Mouse (Mus musculus): ENCODE measurements around the gene C1qtnf12. TPM values are rescaled to one million over a fixed set of nuclear protein-coding genes. Genes with fewer than 3 reads are reported as not detected.

The C1qtnf12 gene
- polyA plus RNA-seq (2012; rRNA removed) = 22.1 and 23.1 TPM in 2 replicates

DNA sequence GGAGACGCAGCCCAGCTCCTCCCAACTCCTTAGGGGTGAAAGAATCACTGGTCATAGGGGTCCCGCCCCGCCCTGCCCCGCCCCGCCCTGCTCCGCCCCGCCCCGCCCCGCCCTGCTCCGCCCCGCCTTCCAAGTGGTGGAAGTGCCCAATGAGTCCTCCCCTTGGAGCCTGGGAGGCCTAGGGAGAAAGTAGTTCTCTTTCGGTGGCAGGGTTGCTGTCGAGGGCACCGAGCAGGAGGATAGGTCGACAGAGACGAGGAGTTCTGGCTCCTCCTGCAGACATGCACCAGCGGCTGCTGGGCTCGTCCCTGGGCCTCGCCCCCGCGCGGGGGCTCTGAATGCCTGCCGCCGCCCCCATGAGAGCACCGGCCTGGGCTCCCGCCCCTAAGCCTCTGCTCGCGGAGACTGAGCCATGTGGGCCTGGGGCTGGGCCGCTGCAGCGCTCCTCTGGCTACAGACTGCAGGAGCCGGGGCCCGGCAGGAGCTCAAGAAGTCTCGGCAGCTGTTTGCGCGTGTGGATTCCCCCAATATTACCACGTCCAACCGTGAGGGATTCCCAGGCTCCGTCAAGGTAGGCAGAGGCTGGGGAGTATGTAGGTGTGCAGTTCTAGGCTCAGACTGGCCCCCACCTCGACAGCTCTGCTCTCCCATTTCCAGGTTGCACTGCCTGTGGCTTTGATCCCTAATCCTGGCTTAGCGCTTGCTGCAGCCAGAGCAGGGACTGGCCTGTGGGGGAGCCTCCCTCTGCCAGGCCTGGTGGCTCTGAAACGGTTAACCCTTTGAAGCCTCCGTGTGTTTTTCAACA is at the start of gene C1qtnf12:
TSS of gene C1qtnf12 (plus strand) at position 152 of the 805 bp plus-strand sequence.
- peak; percentile 45 for DNase-seq

GRCm38 (mm10) chr4:155932031-155932430 is 30.1 kb upstream of the C1qtnf12 start:
- Histone ChIP-seq H3K4me1 (ENCODE audit: control insufficient read depth, insufficient read depth, low read length) (no peaks in the 10 kb centered on the region), H3K4me3 (replicated peaks; ENCODE audit: extremely low read depth, low read depth, low read length) (no peak overlapping the region)
- TF ChIP-seq POLR2A (IDR thresholded peaks at IDR 0.05; ENCODE audit: borderline replicate concordance, extremely low read depth, low read depth, low read length) (no peak), CTCF (IDR thresholded peaks at IDR 0.05; ENCODE audit: insufficient read depth, low read length) (no peak)
- 57% methylated on average over 1 of the region's 1 CpGs for WGBS
- DNase-seq = no peak

More for the DNA sequence above, at the start of gene C1qtnf12:
- 2% methylated on average over 42 of the region's 42 CpGs for WGBS
- TF ChIP-seq CTCF (IDR thresholded peaks at IDR 0.05; ENCODE audit: insufficient read depth, low read length) = no peak
- peak; percentile 54; the same call in 1 of the 2 replicates for TF ChIP-seq POLR2A (IDR thresholded peaks at IDR 0.05; ENCODE audit: borderline replicate concordance, extremely low read depth, low read depth, low read length)
- Histone ChIP-seq H3K4me3 (replicated peaks; ENCODE audit: extremely low read depth, low read depth, low read length) (peak within 1 kb of the TSS; percentile 64), H3K4me1 (ENCODE audit: control insufficient read depth, insufficient read depth, low read length) (no peaks in the 10 kb centered on the region)

DNA sequence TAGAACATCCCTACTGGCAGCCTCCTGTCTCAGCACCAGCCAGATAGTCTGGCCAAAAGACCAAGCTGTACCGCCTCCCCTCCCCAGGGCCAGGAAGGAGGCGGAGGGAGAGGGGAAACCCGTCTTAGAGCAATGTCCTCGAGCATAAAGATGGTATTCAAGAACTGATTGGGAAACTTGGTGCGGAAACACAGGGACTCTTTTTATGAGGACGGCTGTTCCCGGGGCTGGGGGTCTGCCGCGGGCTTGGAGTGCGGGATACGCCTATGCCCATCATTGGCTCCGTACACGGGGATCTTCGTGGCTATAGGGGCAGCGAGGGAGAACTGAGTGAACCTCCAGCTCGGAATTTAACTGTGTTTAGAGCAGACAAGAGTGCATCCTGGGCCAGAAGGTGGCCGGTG is 19.1 kb upstream of the C1qtnf12 start:
- TF ChIP-seq POLR2A (IDR thresholded peaks at IDR 0.05; ENCODE audit: borderline replicate concordance, extremely low read depth, low read depth, low read length) (no peak), CTCF (IDR thresholded peaks at IDR 0.05; ENCODE audit: insufficient read depth, low read length) (no peak)
- 2% methylated on average over 17 of the region's 17 CpGs for WGBS
- DNase-seq = no peak

DNA sequence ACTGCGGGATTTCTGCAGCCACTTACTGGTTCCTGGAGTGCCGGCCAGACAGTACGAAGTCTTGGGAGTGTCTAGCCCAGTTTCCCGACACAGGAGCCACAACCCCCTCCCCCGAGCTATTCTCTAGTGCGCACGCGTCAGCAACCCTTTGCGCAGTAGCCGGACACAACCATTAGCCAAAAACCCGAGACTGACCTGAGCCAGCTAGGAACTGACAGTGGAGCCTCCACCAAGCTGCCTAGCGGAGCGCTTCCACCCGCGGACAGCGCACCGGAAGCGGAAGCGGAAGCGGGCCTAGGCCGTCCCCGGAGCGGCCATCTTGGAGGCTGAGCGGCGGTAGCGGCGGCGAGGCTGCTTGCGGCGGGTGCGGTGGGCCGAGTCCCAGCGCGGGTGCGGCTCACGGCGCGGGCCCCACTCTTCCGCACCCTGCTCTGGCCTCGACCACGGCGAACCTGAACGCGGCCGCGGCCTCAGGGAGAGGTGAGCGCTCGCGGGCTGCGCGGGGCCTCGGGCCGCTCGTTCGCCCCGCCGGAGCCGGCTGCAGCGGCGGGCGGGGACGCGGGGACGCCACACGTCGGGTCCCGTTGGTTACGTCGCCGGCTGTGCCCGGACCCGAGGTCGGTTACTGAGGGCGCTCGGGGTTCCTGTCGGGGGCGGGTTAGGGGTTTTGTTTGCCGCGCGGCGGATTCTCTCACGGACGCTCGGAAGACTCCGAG is 18.4 kb upstream of the C1qtnf12 start, which contains the start of gene Ube2j2:
TSS of gene Ube2j2 (plus strand) at position 298 of the 716 bp plus-strand sequence.
- Histone ChIP-seq H3K4me3 (replicated peaks; ENCODE audit: extremely low read depth, low read depth, low read length) (peak within 1 kb of the TSS; percentile 75), H3K4me1 (ENCODE audit: control insufficient read depth, insufficient read depth, low read length) (peaks cover 6% of the 10 kb centered on the region)
- under 1% methylated on average over 81 of the region's 85 CpGs for WGBS
- peak; percentile 59; the same call in 1 of the 2 replicates for TF ChIP-seq POLR2A (IDR thresholded peaks at IDR 0.05; ENCODE audit: borderline replicate concordance, extremely low read depth, low read depth, low read length)
- TF ChIP-seq CTCF (IDR thresholded peaks at IDR 0.05; ENCODE audit: insufficient read depth, low read length) = no peak
- peak; percentile 99 for DNase-seq

More for the DNA sequence above, 19.1 kb upstream of the C1qtnf12 start:
- Histone ChIP-seq H3K4me3 (replicated peaks; ENCODE audit: extremely low read depth, low read depth, low read length) (peak overlapping the region; percentile 75), H3K4me1 (ENCODE audit: control insufficient read depth, insufficient read depth, low read length) (peaks cover 6% of the 10 kb centered on the region)

- Histone ChIP-seq H3K4me1 (ENCODE audit: control insufficient read depth, insufficient read depth, low read length) (peaks cover 6% of the 10 kb centered on the region), H3K4me3 (replicated peaks; ENCODE audit: extremely low read depth, low read depth, low read length) (peak overlapping the region; percentile 75)
- WGBS = under 1% methylated on average over 17 of the region's 17 CpGs
- TF ChIP-seq POLR2A (IDR thresholded peaks at IDR 0.05; ENCODE audit: borderline replicate concordance, extremely low read depth, low read depth, low read length) (no peak), CTCF (IDR thresholded peaks at IDR 0.05; ENCODE audit: insufficient read depth, low read length) (no peak)
- no peak for DNase-seq
These were observed 17.8 kb upstream of the C1qtnf12 start for GRCm38 (mm10) chr4:155944271-155944670.

- DNase-seq = no peak
- no peak for TF ChIP-seq CTCF (IDR thresholded peaks at IDR 0.05; ENCODE audit: insufficient read depth, low read length)
- no peak for TF ChIP-seq POLR2A (IDR thresholded peaks at IDR 0.05; ENCODE audit: borderline replicate concordance, extremely low read depth, low read depth, low read length)
- Histone ChIP-seq H3K4me3 (replicated peaks; ENCODE audit: extremely low read depth, low read depth, low read length) (no peak overlapping the region), H3K4me1 (ENCODE audit: control insufficient read depth, insufficient read depth, low read length) (peaks cover 6% of the 10 kb centered on the region)
These were observed 15.0 kb upstream of the C1qtnf12 start for GRCm38 (mm10) chr4:155947094-155947493.

DNA sequence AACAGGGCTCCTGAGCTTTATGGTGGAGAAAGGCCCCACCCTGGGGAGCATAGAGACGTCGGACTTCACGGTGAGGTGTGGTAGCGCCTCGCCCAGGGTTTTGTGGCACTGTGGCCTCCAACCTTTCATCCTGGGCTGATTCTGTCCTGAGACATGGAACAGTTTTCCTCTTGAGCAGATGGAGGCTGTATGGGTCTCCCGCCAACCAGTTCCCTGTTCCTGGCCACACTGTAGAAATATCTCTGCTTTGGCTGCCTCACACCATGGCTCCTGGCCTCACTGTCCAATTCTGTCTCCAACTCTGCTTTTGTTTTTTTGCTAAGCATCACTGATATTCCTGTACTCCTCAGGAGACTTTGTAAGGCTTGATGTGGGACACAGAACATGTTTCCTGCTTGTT is 6.6 kb upstream of the C1qtnf12 start:
- no peak for TF ChIP-seq POLR2A (IDR thresholded peaks at IDR 0.05; ENCODE audit: borderline replicate concordance, extremely low read depth, low read depth, low read length)
- TF ChIP-seq CTCF (IDR thresholded peaks at IDR 0.05; ENCODE audit: insufficient read depth, low read length) = no peak
- WGBS = 93% methylated on average over 6 of the region's 6 CpGs
- Histone ChIP-seq H3K4me3 (replicated peaks; ENCODE audit: extremely low read depth, low read depth, low read length) (no peak overlapping the region), H3K4me1 (ENCODE audit: control insufficient read depth, insufficient read depth, low read length) (no peaks in the 10 kb centered on the region)
- DNase-seq = no peak

GRCm38 (mm10) chr4:155959275-155959674 is 2.8 kb upstream of the C1qtnf12 start:
- 3% methylated on average over 5 of the region's 5 CpGs for WGBS
- TF ChIP-seq CTCF (IDR thresholded peaks at IDR 0.05; ENCODE audit: insufficient read depth, low read length) (peak; percentile 86), POLR2A (IDR thresholded peaks at IDR 0.05; ENCODE audit: borderline replicate concordance, extremely low read depth, low read depth, low read length) (no peak)
- peak; percentile 69 for DNase-seq
- no peaks in the 10 kb centered on the region for H3K4me1 ChIP-seq (ENCODE audit: control insufficient read depth, insufficient read depth, low read length)
- H3K4me3 ChIP-seq (replicated peaks; ENCODE audit: extremely low read depth, low read depth, low read length) = no peak overlapping the region

- no peak for DNase-seq
- no peak overlapping the region for H3K4me3 ChIP-seq (replicated peaks; ENCODE audit: extremely low read depth, low read depth, low read length)
- TF ChIP-seq POLR2A (IDR thresholded peaks at IDR 0.05; ENCODE audit: borderline replicate concordance, extremely low read depth, low read depth, low read length) (no peak), CTCF (IDR thresholded peaks at IDR 0.05; ENCODE audit: insufficient read depth, low read length) (no peak)
- H3K4me1 ChIP-seq (ENCODE audit: control insufficient read depth, insufficient read depth, low read length) = no peaks in the 10 kb centered on the region
- WGBS = 70% methylated on average over 7 of the region's 7 CpGs
These were observed 988 bp downstream of the C1qtnf12 start for GRCm38 (mm10) chr4:155963106-155963505.

All from lung, adult 2 months (tissue).